Mouse (Mus musculus): ENCODE results near the gene Gm20721.

The Gm20721 gene

GRCm38 (mm10) chr2:174340229-174340892 lies 6.2 kb downstream of the Gm20721 start:
- DNase-seq (ENCODE audit: low read depth, low spot score): no peak
- peaks cover 18% of the 10 kb centered on the region for H3K36me3 ChIP-seq (ENCODE audit: control insufficient read depth, insufficient read depth, low read length, poor library complexity, severe bottlenecking)
- H3K27me3 ChIP-seq (ENCODE audit: control insufficient read depth, insufficient read depth, low read length, poor library complexity, severe bottlenecking): no peaks in the 10 kb centered on the region

GRCm38 (mm10) chr2:174339701-174340100 lies 6.8 kb downstream of the Gm20721 start:
- H3K36me3 ChIP-seq (ENCODE audit: control insufficient read depth, insufficient read depth, low read length, poor library complexity, severe bottlenecking): peaks cover 14% of the 10 kb centered on the region
- H3K27me3 ChIP-seq (ENCODE audit: control insufficient read depth, insufficient read depth, low read length, poor library complexity, severe bottlenecking): no peaks in the 10 kb centered on the region
- DNase-seq (ENCODE audit: low read depth, low spot score): no peak

GRCm38 (mm10) chr2:174337275-174337674 lies 9.2 kb downstream of the Gm20721 start:
- peaks cover 11% of the 10 kb centered on the region for H3K36me3 ChIP-seq (ENCODE audit: control insufficient read depth, insufficient read depth, low read length, poor library complexity, severe bottlenecking)
- DNase-seq (ENCODE audit: low read depth, low spot score): no peak
- H3K27me3 ChIP-seq (ENCODE audit: control insufficient read depth, insufficient read depth, low read length, poor library complexity, severe bottlenecking): no peaks in the 10 kb centered on the region

- Histone ChIP-seq H3K36me3 (ENCODE audit: control insufficient read depth, insufficient read depth, low read length, poor library complexity, severe bottlenecking) (peaks cover 6% of the 10 kb centered on the region), H3K27me3 (ENCODE audit: control insufficient read depth, insufficient read depth, low read length, poor library complexity, severe bottlenecking) (no peaks in the 10 kb centered on the region)
- DNase-seq (ENCODE audit: low read depth, low spot score): no peak
Measured at GRCm38 (mm10) chr2:174334415-174334814, 12.1 kb downstream of the Gm20721 start.

- Histone ChIP-seq H3K27me3 (ENCODE audit: control insufficient read depth, insufficient read depth, low read length, poor library complexity, severe bottlenecking) (no peaks in the 10 kb centered on the region), H3K36me3 (ENCODE audit: control insufficient read depth, insufficient read depth, low read length, poor library complexity, severe bottlenecking) (peaks cover 4% of the 10 kb centered on the region; the same call in 1 of the 2 replicates)
- no peak for DNase-seq (ENCODE audit: low read depth, low spot score)
Measured at GRCm38 (mm10) chr2:174333239-174333890, 13.1 kb downstream of the Gm20721 start.

GRCm38 (mm10) chr2:174331282-174332030 lies 15.1 kb downstream of the Gm20721 start:
- H3K27me3 ChIP-seq (ENCODE audit: control insufficient read depth, insufficient read depth, low read length, poor library complexity, severe bottlenecking): no peaks in the 10 kb centered on the region
- 0 out of 2 replicates have a peak, but pooled peaks cover 2% of the 10 kb centered on the region for H3K36me3 ChIP-seq (ENCODE audit: control insufficient read depth, insufficient read depth, low read length, poor library complexity, severe bottlenecking)
- DNase-seq (ENCODE audit: low read depth, low spot score): no peak

- Histone ChIP-seq H3K36me3 (ENCODE audit: control insufficient read depth, insufficient read depth, low read length, poor library complexity, severe bottlenecking) (0 out of 2 replicates have a peak, but pooled peaks cover 2% of the 10 kb centered on the region), H3K27me3 (ENCODE audit: control insufficient read depth, insufficient read depth, low read length, poor library complexity, severe bottlenecking) (no peaks in the 10 kb centered on the region)
- peak; percentile 74 for DNase-seq (ENCODE audit: low read depth, low spot score)
Measured at GRCm38 (mm10) chr2:174330616-174331191, 15.8 kb downstream of the Gm20721 start.

GRCm38 (mm10) chr2:174329663-174330615 lies 16.6 kb downstream of the Gm20721 start:
- peak; percentile 57 for DNase-seq (ENCODE audit: low read depth, low spot score)
- H3K27me3 ChIP-seq (ENCODE audit: control insufficient read depth, insufficient read depth, low read length, poor library complexity, severe bottlenecking): no peaks in the 10 kb centered on the region
- 0 out of 2 replicates have a peak, but pooled peaks cover 2% of the 10 kb centered on the region for H3K36me3 ChIP-seq (ENCODE audit: control insufficient read depth, insufficient read depth, low read length, poor library complexity, severe bottlenecking)

- Histone ChIP-seq H3K36me3 (ENCODE audit: control insufficient read depth, insufficient read depth, low read length, poor library complexity, severe bottlenecking) (no peaks in the 10 kb centered on the region), H3K27me3 (ENCODE audit: control insufficient read depth, insufficient read depth, low read length, poor library complexity, severe bottlenecking) (no peaks in the 10 kb centered on the region)
- peak; percentile 71 for DNase-seq (ENCODE audit: low read depth, low spot score)
Measured at GRCm38 (mm10) chr2:174328926-174329662, 17.4 kb downstream of the Gm20721 start.

GRCm38 (mm10) chr2:174328358-174328905 lies 18.1 kb downstream of the Gm20721 start:
- Histone ChIP-seq H3K27me3 (ENCODE audit: control insufficient read depth, insufficient read depth, low read length, poor library complexity, severe bottlenecking) (no peaks in the 10 kb centered on the region), H3K36me3 (ENCODE audit: control insufficient read depth, insufficient read depth, low read length, poor library complexity, severe bottlenecking) (no peaks in the 10 kb centered on the region)
- DNase-seq (ENCODE audit: low read depth, low spot score): no peak

GRCm38 (mm10) chr2:174327295-174327981 lies 19.1 kb downstream of the Gm20721 start:
- DNase-seq (ENCODE audit: low read depth, low spot score): peak; percentile 91
- Histone ChIP-seq H3K27me3 (ENCODE audit: control insufficient read depth, insufficient read depth, low read length, poor library complexity, severe bottlenecking) (no peaks in the 10 kb centered on the region), H3K36me3 (ENCODE audit: control insufficient read depth, insufficient read depth, low read length, poor library complexity, severe bottlenecking) (no peaks in the 10 kb centered on the region)

- no peak for DNase-seq (ENCODE audit: low read depth, low spot score)
- Histone ChIP-seq H3K27me3 (ENCODE audit: control insufficient read depth, insufficient read depth, low read length, poor library complexity, severe bottlenecking) (no peaks in the 10 kb centered on the region), H3K36me3 (ENCODE audit: control insufficient read depth, insufficient read depth, low read length, poor library complexity, severe bottlenecking) (no peaks in the 10 kb centered on the region)
Measured at GRCm38 (mm10) chr2:174326481-174326880, 20.0 kb downstream of the Gm20721 start.

- Histone ChIP-seq H3K36me3 (ENCODE audit: control insufficient read depth, insufficient read depth, low read length, poor library complexity, severe bottlenecking) (no peaks in the 10 kb centered on the region), H3K27me3 (ENCODE audit: control insufficient read depth, insufficient read depth, low read length, poor library complexity, severe bottlenecking) (no peaks in the 10 kb centered on the region)
- DNase-seq (ENCODE audit: low read depth, low spot score): no peak
Measured at GRCm38 (mm10) chr2:174325989-174326388, 20.5 kb downstream of the Gm20721 start.

All from splenic B cell, adult 2 months (primary cell).